Mouse (Mus musculus): ENCODE data around the gene Fgr. TPM values are rescaled to one million over a fixed set of nuclear protein-coding genes. Genes with fewer than 3 reads are reported as not detected.

The Fgr gene
- total and polyA plus RNA-seq, 3 experiments, result 0.04 to 0.24 (median 0.13) TPM

DNA sequence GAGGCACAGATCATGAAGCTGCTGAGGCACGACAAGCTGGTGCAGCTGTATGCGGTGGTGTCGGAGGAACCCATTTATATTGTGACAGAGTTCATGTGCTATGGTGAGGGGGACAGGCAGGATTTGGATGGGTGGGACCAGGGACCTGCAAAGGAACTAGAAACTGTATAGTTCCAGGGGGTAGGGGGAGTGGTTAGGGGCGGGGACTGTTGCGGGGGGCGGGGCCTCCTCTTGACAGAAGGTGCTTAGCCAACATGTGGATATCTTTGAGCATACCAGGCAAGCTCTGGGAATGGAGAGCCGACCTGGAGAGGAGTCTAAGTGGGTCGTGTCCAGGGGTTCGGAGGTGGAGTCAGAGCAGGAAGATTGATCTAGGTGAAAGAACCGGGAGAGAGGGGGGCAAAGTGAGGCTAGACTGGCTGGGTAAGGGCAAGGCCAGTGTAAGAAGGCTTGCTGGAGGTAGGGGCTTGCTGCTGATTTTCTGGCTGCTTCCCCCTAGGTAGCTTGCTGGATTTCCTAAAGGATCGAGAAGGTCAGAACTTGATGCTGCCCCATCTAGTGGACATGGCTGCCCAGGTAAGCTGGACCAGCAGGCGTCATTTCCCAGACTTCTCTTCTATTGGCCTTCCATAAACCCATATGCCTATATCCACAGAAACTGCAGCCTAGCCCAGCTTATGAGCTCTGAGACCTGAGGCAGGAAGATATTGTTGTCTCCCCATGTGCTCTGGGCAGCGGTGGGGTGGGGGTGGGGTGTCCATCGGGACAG is 23.8 kb downstream of the Fgr start:
- TF ChIP-seq MAFK (IDR thresholded peaks at IDR 0.05; ENCODE audit: insufficient replicate concordance, low read length) (no peak), TCF12 (IDR thresholded peaks at IDR 0.05; ENCODE audit: low read depth, low read length) (no peak), POLR2AphosphoS2 (IDR thresholded peaks at IDR 0.05; ENCODE audit: low read depth, low read length) (no peak), ZMIZ1 (IDR thresholded peaks at IDR 0.05; ENCODE audit: low read depth, low read length) (no peak), SMC3 (IDR thresholded peaks at IDR 0.05; ENCODE audit: low read depth, low read length) (peak; percentile 19)
- Histone ChIP-seq H3K4me2 (ENCODE audit: insufficient read depth, low read depth, poor library complexity, severe bottlenecking) (no peak overlapping the region), H3K79me2 (replicated peaks; ENCODE audit: control insufficient read depth, extremely low read depth, insufficient read depth, poor library complexity, severe bottlenecking) (no peaks in the 10 kb centered on the region), H3K9me3 (replicated peaks; ENCODE audit: low read length) (no peaks in the 10 kb centered on the region), H3K9ac (ENCODE audit: insufficient read depth, low read depth) (no peak overlapping the region), H3K27me3 (replicated peaks) (no peaks in the 10 kb centered on the region), H3K4me1 (ENCODE audit: control insufficient read depth in 1 of 2, insufficient read depth in 2 of 2) (peaks cover 7 to 20% of the 10 kb centered on the region in 2 experiments), H3K27ac (ENCODE audit: insufficient read depth, low read depth) (no peak overlapping the region), H3K36me3 (replicated peaks in 1 of 2; ENCODE audit: control insufficient read depth in 1 of 2, insufficient read depth in 1 of 2, low read length in 1 of 2) (no peaks in the 10 kb centered on the region), H3K4me3 (replicated peaks in 1 of 3; ENCODE audit: low read depth in 2 of 3, low read length in 2 of 3, poor library complexity in 1 of 3) (no peak overlapping the region)
- dilution Hi-C loops (cut with MboI; ENCODE audit: extremely low pct_ligation_motif_present, extremely low pct_unique_long_range_greater_than_20kb, low sequenced_read_pairs), result no loop called here
- in situ Hi-C loops (cut with MboI; ENCODE audit: low pct_ligation_motif_present, low pct_unique_long_range_greater_than_20kb, low sequenced_read_pairs), result no loop called here
- no peak for DNase-seq (ENCODE audit: extremely low read depth)

DNA sequence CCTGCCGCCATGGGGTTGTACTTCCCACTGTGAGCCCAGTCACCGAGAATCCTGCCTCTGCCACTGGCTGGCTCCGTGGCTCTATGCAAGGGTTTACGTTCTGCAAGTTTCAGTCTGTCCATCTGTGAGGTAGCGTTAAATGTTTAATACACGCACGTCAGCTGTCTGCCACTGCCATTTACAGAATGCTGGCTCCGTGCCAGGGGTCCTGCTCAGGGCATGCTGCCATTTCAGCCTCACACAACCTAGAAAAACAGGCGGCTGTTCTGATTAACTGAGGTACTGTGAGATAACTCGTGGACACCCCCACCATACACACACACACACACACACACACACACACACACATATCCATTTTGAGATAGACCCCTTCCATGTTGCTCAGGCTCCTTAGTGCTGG is 29.0 kb downstream of the Fgr start:
- in situ Hi-C loops (cut with MboI; ENCODE audit: low pct_ligation_motif_present, low pct_unique_long_range_greater_than_20kb, low sequenced_read_pairs) (loop anchor here (10.0 kb wide), 1 partner anchor 302 kb away; no protein-coding TSS in a partner anchor), dilution Hi-C loops (cut with MboI; ENCODE audit: extremely low pct_ligation_motif_present, extremely low pct_unique_long_range_greater_than_20kb, low sequenced_read_pairs) (no loop called here)
- Histone ChIP-seq H3K9ac (ENCODE audit: insufficient read depth, low read depth) (no peak overlapping the region), H3K27ac (ENCODE audit: insufficient read depth, low read depth) (no peak overlapping the region), H3K27me3 (replicated peaks) (no peaks in the 10 kb centered on the region), H3K9me3 (replicated peaks; ENCODE audit: low read length) (no peaks in the 10 kb centered on the region), H3K4me3 (replicated peaks in 1 of 3; ENCODE audit: low read depth in 2 of 3, low read length in 2 of 3, poor library complexity in 1 of 3) (no peak overlapping the region), H3K4me2 (ENCODE audit: insufficient read depth, low read depth, poor library complexity, severe bottlenecking) (no peak overlapping the region), H3K4me1 (ENCODE audit: control insufficient read depth in 1 of 2, insufficient read depth in 2 of 2) (peaks cover 5 to 9% of the 10 kb centered on the region in 2 experiments), H3K79me2 (replicated peaks; ENCODE audit: control insufficient read depth, extremely low read depth, insufficient read depth, poor library complexity, severe bottlenecking) (no peaks in the 10 kb centered on the region), H3K36me3 (replicated peaks in 1 of 2; ENCODE audit: control insufficient read depth in 1 of 2, insufficient read depth in 1 of 2, low read length in 1 of 2) (no peaks in the 10 kb centered on the region)
- DNase-seq (ENCODE audit: extremely low read depth), result no peak
- TF ChIP-seq TBP (conservative IDR thresholded peaks at IDR 0.05; ENCODE audit: low read depth, low read length) (no peak), MEF2A (IDR thresholded peaks at IDR 0.05; ENCODE audit: borderline replicate concordance, low read depth, low read length) (no peak), ZC3H11A (IDR thresholded peaks at IDR 0.05; ENCODE audit: low read depth, low read length) (no peak), USF2 (conservative IDR thresholded peaks at IDR 0.05; ENCODE audit: low read depth, low read length) (no peak), SMC3 (IDR thresholded peaks at IDR 0.05; ENCODE audit: low read depth, low read length) (no peak), BHLHE40 (IDR thresholded peaks at IDR 0.05; ENCODE audit: low read depth, low read length) (no peak), CHD2 (IDR thresholded peaks at IDR 0.05; ENCODE audit: low read length) (no peak), RCOR1 (conservative IDR thresholded peaks at IDR 0.05; ENCODE audit: low read depth, low read length) (no peak)
